Mouse (Mus musculus): Measurements from ENCODE around the gene Tnf. TPM values are rescaled to one million over a fixed set of nuclear protein-coding genes. Genes with fewer than 3 reads are reported as not detected.

The Tnf gene
- total RNA-seq, 2 experiments from 2014 or later: 30.0 to 34.6 TPM

- ATAC-seq (ENCODE audit: poor library complexity, severe bottlenecking): no peak
These were observed 25.8 kb downstream of the Tnf start, which contains the start of gene Aif1 for GRCm38 (mm10) chr17:35175968-35176367. Aif1 (minus strand) TSS chr17:35176068.

DNA sequence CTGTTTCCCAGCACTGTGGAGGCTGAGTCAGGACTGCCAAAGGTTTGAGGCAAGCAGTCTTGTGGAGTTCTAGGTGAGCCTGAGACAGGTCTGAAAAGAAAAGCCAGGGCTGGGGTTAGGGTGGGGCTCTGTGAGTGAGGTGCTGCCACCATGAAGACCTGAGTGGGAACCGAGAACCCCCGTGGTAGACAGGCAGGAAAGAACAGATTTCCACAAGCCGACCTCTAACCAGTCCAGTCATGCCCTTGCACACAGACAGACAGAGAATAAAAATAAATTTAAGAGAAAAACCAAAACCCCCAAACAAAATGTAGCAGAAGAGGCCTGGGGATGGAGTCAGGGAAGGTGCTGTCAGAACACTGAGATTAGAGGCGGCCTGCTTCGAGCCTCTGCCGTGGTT, 26.4 kb downstream of the Tnf start:
- no peak for ATAC-seq (ENCODE audit: poor library complexity, severe bottlenecking)

- no peak for ATAC-seq (ENCODE audit: poor library complexity, severe bottlenecking)
These were observed 27.4 kb downstream of the Tnf start for GRCm38 (mm10) chr17:35174201-35174977.

DNA sequence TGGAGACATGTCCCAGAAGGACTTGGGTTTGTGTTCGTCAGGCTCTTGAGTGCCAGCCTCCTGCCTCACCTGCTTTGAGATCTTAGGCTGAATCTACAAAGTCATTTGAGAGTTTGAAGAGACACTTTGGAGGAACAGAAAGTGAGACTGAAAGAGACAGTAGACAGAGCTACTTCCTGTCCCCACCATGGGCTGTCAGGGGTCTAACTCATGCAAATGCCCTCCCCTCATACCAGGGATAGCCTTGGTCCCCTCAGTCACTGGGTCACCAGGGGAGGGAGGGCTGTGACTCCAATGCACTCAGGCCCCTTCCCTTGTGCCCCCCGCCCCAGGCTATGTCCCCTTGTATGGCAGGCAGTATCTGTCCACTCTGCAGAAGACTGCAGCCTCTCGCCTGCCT, 28.5 kb downstream of the Tnf start:
- ATAC-seq (ENCODE audit: poor library complexity, severe bottlenecking): peak; percentile 45; the same call in 1 of the 2 replicates

GRCm38 (mm10) chr17:35172445-35173234, 29.2 kb downstream of the Tnf start:
- ATAC-seq (ENCODE audit: poor library complexity, severe bottlenecking): peak; percentile 85

DNA sequence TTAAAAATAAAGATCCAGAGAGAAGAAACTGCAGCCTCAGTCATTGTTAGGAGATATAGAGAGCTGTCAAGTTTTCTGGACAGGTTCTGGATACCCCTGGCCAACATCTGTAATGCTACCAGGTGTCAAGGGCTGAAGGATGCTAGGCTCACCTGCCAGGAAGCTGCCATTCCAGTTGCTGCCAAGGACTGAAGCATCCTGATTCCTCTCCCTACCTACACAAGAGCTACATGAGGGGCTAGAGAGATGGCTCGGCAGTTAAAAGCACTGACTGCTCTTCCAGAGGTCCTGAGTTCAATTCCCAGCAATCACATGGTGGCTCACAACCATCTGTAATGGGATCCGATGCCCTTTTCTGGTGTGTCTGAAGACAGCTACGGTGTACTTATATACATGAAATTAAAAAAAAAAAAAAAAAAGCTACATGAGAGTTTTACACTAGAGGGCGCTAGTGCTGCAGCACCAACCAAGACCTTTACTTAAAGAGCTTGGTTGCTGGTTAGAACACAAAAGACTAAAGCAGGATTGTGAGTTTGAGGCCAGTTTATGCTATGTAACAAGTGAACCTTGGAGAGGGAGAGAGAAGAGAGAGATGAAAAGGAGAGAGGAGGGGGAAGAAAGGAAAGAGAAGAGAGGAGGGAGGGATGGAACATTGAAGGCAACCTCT, 33.1 kb downstream of the Tnf start:
- ATAC-seq (ENCODE audit: poor library complexity, severe bottlenecking): no peak

GRCm38 (mm10) chr17:35167794-35168193, 34.0 kb downstream of the Tnf start:
- no peak for ATAC-seq (ENCODE audit: poor library complexity, severe bottlenecking)

- ATAC-seq (ENCODE audit: poor library complexity, severe bottlenecking): no peak
These were observed 35.3 kb downstream of the Tnf start for GRCm38 (mm10) chr17:35166352-35167035.

- ATAC-seq (ENCODE audit: poor library complexity, severe bottlenecking): no peak
These were observed 36.2 kb downstream of the Tnf start for GRCm38 (mm10) chr17:35165451-35166155.

DNA sequence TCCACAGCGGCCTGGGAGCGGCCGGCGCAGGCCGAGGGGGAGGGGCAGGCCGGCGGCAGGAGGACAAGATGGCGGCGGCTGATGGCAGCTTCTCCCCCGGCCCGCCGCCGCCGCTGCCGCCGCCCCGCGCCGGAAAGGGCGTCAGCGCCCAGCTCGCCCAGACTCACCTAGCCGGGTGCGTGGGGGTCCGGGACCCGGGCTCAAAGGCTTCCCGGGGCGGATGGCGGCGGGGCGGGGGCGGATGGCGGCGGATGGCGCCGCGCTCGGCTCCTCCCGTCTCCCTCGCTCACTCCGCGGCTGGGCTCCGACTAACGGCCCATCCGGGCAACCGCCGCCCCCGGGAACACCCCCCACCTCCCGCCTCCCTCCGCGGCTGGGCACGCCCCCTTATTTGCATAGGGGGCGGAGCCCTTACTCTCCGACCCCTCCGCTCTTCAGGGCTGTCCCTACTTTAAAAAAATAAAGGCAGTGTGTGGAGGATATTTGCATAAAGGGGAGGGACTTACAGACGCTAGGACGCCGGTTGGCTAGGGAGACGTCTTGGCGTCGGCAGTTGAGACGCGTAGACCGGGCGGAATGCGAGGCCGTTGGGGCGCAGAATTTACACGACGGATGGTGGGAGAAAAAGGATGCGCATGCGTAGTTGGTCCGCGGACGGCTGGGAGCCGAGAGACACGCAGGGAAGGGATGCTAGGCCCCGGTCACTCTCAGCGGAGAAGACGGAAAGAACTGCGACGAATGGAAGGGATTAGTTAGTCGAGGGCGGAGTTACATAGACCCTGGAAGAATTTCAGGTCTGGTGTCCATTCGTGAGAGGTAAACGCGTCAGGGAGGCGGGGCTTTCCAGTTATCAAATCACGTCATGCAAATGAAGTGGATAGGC, 37.0 kb downstream of the Tnf start, which contains the start of gene Prrc2a:
TSS of gene Prrc2a (minus strand) at position 330 of the 883 bp plus-strand sequence.
- ATAC-seq (ENCODE audit: poor library complexity, severe bottlenecking): peak; percentile 89

DNA sequence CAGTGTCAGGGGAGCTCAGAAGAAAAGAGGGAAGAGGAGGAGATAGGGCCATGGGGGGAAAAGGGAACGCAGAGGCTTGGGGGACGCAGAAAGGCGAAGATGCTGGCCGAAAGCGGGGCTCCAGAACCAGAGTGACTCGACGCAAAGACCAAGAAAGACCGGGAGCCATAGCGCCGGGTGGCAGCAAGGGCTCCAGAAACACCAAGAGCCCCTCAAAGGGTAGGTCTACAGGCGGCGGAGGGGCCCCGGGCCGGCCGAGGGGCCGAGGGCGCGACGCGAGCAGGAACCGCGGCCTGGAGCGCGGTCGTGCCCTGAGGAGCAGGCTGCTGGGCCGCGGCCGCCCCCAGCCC, 37.6 kb downstream of the Tnf start:
- ATAC-seq (ENCODE audit: poor library complexity, severe bottlenecking): no peak

GRCm38 (mm10) chr17:35163326-35164081, 38.3 kb downstream of the Tnf start:
- ATAC-seq (ENCODE audit: poor library complexity, severe bottlenecking): no peak

- no peak for ATAC-seq (ENCODE audit: poor library complexity, severe bottlenecking)
These were observed 39.1 kb downstream of the Tnf start for GRCm38 (mm10) chr17:35162730-35163129.

GRCm38 (mm10) chr17:35162121-35162520, 39.7 kb downstream of the Tnf start:
- ATAC-seq (ENCODE audit: poor library complexity, severe bottlenecking): no peak

DNA sequence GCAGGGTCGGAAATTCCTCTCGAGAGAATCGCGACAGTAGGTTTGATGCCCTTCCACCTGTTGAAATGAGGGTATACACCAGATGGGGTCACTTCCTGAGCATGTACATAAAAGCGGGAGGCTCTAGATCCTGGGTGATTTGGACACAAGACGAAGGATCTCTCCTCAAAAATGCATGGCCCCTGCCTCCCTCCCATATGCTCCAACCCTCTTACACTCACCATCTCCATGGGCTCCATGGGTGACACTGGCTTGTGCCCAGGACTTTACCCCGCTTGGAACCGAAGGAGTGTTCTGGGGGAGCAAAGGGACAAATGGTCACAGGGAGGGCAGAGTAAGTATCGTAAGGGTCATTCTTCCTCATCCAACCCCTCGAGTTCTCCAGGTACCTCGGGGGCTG, 40.4 kb downstream of the Tnf start:
- no peak for ATAC-seq (ENCODE audit: poor library complexity, severe bottlenecking)

- no peak for ATAC-seq (ENCODE audit: poor library complexity, severe bottlenecking)
These were observed 42.2 kb downstream of the Tnf start for GRCm38 (mm10) chr17:35159638-35160037.

DNA sequence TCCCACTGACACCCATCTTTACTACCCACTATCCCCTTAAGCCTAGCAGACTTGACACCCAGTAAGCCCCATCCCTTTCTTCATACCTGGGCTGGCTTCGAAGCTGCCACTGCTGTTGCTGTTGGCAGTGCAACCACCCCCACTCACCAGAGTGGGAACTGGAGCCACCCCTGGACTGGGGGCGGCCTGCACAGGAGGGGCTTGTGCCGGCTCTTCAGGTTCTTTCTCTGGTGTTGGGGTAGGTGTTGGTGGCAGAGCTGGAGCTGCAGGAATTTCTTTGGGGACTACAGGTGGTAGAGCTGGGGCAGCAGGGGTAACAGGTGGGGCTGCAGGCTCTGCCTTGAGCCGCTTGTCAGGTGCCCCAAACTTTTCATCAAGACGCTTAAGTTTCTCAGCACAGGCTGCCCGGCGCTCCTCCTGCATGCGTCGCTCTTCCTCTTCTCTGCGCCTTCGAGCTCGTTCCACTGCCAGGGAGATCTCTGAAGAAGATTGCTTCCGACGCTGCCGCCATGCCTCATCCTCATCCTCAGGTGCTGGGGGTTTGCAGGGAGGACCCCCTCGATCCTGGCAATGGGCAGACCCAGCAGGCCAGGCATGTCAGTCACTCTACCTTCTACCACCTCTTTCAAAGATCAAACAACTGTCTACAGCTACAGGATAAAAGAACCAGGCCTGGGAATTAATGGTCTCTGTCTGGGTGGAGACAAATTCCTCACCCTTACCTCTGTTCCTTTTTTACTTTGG, 42.8 kb downstream of the Tnf start:
- ATAC-seq (ENCODE audit: poor library complexity, severe bottlenecking): no peak

DNA sequence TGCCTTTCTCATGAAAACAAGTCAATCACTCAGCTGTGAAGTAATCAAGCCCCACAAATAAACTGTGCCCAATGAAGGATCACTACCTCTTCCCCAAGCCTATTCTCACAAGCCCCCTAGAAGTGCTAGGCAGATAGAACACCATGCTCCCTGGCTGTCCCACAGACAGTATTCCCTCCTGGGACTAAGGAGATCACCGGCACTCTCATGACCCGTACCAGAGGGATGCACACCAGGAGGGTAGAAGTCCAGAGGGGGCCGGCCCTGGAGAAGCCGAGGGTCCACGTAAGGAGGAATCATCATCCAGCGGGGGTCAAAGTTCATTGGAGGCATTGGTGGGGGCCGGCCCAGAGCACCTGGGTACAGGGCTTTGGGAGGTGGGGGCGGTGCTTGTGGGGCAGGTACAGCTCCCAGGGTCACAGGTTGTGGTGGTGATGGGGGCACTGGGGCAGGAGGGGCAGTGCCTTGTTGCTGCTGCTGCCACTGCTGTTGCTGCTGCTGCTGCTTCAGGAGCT, 44.1 kb downstream of the Tnf start:
- ATAC-seq (ENCODE audit: poor library complexity, severe bottlenecking): no peak
